9 mouse cellular contexts compared by ENCODE assay signal in genomic region chr5:147726701-147727393, GRCm38 (mm10). TPM values are rescaled to one million over a fixed set of nuclear protein-coding genes. Genes with fewer than 3 reads are reported as not detected.
DNase-seq lines count a peak whose midpoint lies in the region; ATAC-seq and TF ChIP-seq lines count a peak whose summit lies in the region.
"Had no signal": no experiment of that assay in that cellular context is flagged by ENCODE, and none has a peak within 500 bp of the region (broad histone marks: within the 10 kb centered on the region; RNA-seq: fewer than 3 reads in every experiment).

No protein-coding gene starts in this region.

- peak overlapping the region; percentile 79 for H3K4me3 ChIP-seq in gastrocnemius, adult 2 months
- H3K4me3 ChIP-seq in heart, embryonic 16.5 days (ENCODE audit: low read length) = peak overlapping the region; percentile 71

- H3K4me2 ChIP-seq in heart, embryonic 16.5 days (ENCODE audit: low read depth, low read length) = peak overlapping the region; percentile 90

- intact Hi-C loops in gastrocnemius, adult 2 months (cut with DNase I) = loop anchor here (10.0 kb wide), 1 partner anchor 118 kb away; no protein-coding TSS in a partner anchor

- TF ChIP-seq CTCF in gastrocnemius, adult 2 months (IDR thresholded peaks at IDR 0.05) = no peak

- H3K27me3 ChIP-seq in heart, embryonic 16.5 days (ENCODE audit: control insufficient read depth, insufficient read depth, low read length) = peaks cover 54% of the 10 kb centered on the region
- H3K27me3 ChIP-seq: CH12.LX had no signal

- no peaks in the 10 kb centered on the region for H3K36me3 ChIP-seq in heart, embryonic 16.5 days (ENCODE audit: control insufficient read depth, insufficient read depth)

- H3K9ac ChIP-seq in heart, embryonic 16.5 days (ENCODE audit: low read length) = no peak overlapping the region

- no peaks in the 10 kb centered on the region for H3K9me3 ChIP-seq in heart, embryonic 16.5 days (replicated peaks; ENCODE audit: control insufficient read depth, low read length)

- peak overlapping the region; percentile 88 for H3K27ac ChIP-seq in gastrocnemius, adult 2 months
- H3K27ac ChIP-seq in heart, embryonic 16.5 days (ENCODE audit: low read length) = no peak overlapping the region

- 4% methylated on average over 18 of the region's 18 CpGs for WGBS in heart, embryonic 16.5 days

- DNase-seq in gastrocnemius, adult 2 months = peak; percentile 40
- no peak for DNase-seq in gastrocnemius, postnatal 10 days
- DNase-seq in ZHBTc4 (ENCODE audit: low read depth, low spot score) = peak; percentile 42
- DNase-seq in lung, postnatal 10 days = peak; percentile 15
- no peak for DNase-seq in testis, postnatal 10 days (ENCODE audit: low spot score)
- DNase-seq in layer of hippocampus, postnatal 10 days (ENCODE audit: low spot score in 2 of 2) = no peak
- DNase-seq in layer of hippocampus, adult 9-11 months = no peak

- peaks cover 12% of the 10 kb centered on the region for H3K4me1 ChIP-seq in heart, embryonic 16.5 days (ENCODE audit: control insufficient read depth, insufficient read depth, low read length)

- no peak for ATAC-seq in heart, embryonic 16.5 days (replicated peaks; ENCODE audit: extremely low read depth, insufficient read depth, low FRiP score)

RNA-seq across cellular contexts. Expression of gene Flt1, which starts 1.0 kb away (rescaled TPM):
- total RNA-seq in gastrocnemius, adult 2 months (2021) = 10 to 100 TPM; 32.7 to 42.2 TPM
- 10 to 100 TPM; 14.7 to 17.8 TPM for total RNA-seq in gastrocnemius, postnatal 10 days (2021)
- polyA plus RNA-seq in heart, embryonic 16.5 days (2015; fragmentation: Nextera tagmentation; extraction: Ambion mirVana) = 21.4 and 22.6 TPM in 2 replicates
- total RNA-seq in layer of hippocampus, postnatal 10 days (2021) = 10 to 100 TPM; 27.0 to 29.0 TPM

Comparison
In these comparisons a context has a peak if more than half of its experiments do, and no peak if none do; other contexts are left out.
1. DNase-seq: peak in gastrocnemius, adult 2 months (single experiment), ZHBTc4 (single experiment) and lung, postnatal 10 days (single experiment); none in gastrocnemius, postnatal 10 days (single experiment), testis, postnatal 10 days (single experiment), layer of hippocampus, postnatal 10 days (0 of 2) and layer of hippocampus, adult 9-11 months (single experiment).